Mouse (Mus musculus): ENCODE measurements around the gene Baiap2.

DNA sequence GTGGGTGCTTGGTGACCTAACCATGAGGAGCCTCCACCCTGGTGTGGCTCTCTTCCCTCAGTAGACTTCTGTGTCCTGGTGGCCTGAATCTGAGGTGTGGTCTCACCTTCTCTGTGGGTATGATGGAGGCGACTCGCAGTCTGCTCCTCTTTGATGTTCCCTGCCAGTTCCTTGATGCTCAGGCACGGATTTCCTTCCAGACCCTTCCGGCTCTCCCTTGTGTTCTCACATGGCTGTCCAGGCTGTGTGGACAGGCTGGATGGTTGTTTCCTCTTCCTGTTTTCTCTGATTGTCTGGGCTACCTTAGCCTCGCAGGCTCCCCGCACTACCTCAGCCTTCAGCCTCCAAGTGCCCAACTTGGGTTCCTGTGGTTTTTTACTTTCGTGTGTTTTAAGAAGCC, 16.3 kb downstream of the Baiap2 start:
- TF ChIP-seq POLR2A (IDR thresholded peaks at IDR 0.05; ENCODE audit: extremely low read depth, insufficient read depth, low read length) (no peak), CTCF (IDR thresholded peaks at IDR 0.05; ENCODE audit: low read depth, low read length) (no peak)
